Mouse (Mus musculus) gastrocnemius, postnatal 14 days (tissue): ENCODE measurements at regions not wholly inside any gene's neighbourhood (a gene's known extent, or its start where the extent isn't known, plus 50 kb on each side); places are given as distances from the start of the nearest gene placed in this dataset.

Experiments
- DNase-seq: peaks from one replicate; pipeline ENCODE4 v3.0.0; 2021; ENCODE audit warnings: mixed read lengths
- intact Hi-C: fragments of 180-260 bp; cut with DNase I; formaldehyde crosslinking; loops from one replicate; pipeline ENCODE4 v1.15.1; 2025; ENCODE audit warnings: low total_unique reads

DNA sequence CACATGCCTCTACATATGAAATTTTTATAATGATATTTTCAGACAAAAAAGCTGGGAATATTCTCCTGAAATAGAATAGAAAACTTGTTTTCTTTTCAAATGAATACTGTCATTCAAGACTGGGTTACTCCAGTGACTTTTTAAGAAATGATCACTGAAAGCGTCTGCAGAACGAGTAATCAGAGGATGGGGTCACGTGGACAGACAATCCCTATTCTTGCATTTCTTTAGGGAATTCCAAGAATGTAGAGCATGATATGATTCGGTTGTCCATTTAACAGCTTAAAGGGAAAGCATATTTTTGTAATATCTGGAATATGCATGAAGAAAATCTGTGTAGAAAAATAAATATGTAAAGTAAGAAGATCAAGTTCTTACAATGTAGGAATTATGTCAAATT, 65.6 kb downstream of the 4933402N22Rik start:
- no peak for DNase-seq
- intact Hi-C loops: no loop called here

DNA sequence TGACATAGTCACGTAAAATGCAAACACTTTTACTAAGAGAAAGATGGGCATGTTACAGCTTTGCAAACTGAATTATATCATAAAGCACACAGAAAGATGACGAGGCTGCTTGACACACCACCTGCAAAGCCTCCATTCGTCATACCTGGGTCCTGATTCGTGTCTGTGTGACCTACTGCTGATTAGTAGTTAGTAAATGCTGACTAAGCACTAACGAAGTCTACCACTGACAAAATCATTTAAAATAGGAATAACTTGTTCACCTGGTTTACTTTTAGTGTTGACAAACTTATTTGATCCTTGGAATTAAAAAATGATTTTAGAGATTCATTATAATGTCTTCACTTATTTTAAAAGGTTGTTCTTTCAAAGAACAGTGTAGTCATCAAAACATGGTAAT, 71.3 kb downstream of the 4933402N22Rik start:
- DNase-seq: no peak
- intact Hi-C loops: no loop called here

DNA sequence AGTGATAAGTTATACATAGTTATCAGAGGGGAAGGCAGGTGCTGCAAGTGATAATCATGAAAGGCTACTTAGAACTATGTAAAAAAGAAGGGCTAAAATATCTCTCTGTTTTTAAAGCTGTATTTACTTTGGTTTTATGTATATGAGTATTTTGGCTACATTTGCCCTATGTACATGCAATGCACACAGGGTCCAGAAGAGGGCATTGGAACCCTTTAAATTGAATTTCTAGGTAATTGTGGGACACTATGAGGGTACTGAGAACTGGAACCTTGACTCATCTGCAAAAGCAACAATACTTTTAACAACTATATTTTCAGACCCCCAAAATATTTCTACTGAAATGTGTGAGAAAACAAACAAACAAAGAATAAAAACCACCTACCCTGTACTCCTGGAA, 82.9 kb downstream of the 4933402N22Rik start:
- no peak for DNase-seq
- intact Hi-C loops: no loop called here

DNA sequence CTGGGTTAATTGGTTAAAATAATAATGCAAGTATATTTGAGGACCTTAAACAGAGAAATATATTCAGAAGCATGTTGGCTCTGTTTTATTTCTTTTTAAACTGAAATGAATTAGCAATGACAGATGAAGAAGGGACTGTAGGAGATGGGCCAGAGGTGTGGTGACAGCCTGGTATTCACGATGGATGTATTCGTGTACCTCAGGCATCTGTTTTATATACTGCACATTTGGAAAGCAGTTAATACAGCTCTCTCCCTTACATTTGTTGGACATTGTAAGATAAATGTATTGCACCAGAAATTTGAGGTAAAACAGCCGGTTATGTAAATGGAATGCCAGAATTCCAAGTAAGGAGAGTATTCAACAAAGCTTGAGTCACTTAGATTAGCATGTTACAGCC, 88.6 kb downstream of the 4933402N22Rik start:
- intact Hi-C loops: no loop called here
- no peak for DNase-seq

DNA sequence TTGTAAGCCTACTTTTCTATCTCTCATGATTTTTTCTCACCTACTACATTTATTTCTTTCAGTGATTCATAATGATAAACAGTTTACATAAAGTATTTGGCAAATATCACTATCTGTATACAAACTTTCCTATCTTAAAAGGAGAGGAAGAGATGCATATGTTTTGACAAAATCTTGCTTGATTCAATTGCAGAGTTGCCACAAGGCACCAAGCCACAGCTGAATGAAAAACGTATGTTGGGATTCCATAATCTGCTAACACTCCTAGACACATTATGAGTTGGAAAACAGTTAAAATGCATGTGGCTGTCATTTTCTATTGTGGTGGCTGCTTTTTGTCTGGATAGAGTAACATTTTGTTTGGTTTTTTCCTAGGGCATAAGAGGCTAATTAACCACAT, 98.5 kb downstream of the 4933402N22Rik start:
- no peak for DNase-seq
- intact Hi-C loops: no loop called here

DNA sequence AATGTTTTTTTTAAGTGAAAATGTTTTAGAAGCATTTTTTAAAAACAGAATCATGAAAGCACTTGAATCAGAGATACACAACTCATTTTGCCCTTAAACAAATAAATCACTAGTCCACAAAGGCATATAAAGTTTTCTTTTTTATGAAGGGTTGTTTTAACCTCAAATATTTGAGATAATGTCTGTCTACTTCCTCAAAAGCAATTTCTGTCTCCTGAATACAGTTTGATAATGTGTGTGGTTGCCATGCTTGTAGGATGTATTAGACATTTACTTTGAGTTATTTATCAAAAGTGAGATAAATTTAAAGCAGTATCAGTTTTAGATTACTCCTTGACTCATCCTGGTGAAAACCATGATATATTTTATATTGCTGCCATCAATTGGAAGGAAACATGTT, 102.6 kb downstream of the 4933402N22Rik start:
- no peak for DNase-seq
- intact Hi-C loops: no loop called here

DNA sequence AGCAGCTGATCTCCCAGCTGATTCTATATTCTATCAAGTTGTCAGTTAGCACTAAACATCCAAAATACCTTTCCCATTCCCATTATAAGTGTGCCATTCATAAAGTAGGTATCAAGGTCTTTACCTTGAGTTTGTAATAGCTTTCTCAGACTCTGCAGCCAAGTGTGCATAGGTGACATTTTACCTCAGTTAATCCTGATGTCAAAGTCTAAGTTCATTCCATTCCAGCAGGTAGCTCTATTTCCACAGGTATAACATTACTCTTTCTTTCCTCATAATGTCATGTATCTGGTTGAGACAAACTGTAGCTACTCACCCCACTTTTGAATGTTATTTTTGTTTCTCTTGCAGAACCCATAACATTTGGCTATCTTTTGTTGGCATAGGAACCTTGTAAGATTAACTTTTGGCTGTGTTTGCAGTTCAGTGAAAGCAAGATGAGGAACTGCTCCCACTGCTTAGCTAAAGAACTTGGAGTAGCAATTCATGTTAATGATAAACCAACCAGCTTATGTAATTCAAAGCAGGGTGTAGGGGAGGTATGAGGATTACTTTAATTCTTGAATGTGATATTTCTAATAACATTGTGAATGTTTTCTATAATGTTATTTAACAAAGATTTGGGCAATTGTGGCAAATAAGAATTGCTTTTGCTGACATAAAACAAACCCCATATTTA, 107.0 kb downstream of the 4933402N22Rik start:
- intact Hi-C loops: no loop called here

DNA sequence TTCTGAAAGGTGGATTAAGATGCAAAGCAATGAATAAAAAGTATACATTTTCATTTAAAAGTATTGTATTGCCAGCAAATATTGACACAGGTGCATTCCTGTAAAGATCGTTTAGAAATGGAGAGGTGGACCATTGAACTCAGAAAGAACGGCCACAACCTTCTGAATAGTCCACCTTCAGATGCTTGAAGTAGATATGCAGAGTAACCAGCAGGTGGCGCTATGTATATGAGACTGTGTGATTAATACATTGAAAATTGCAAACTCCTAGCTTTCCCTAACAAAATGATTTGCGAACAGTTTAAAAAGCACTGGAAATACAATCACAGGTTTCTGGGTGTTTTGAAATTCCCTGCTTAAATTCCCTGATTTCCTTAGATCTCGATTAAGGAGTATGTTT, 112.2 kb downstream of the 4933402N22Rik start:
- DNase-seq: peak; percentile 27
- intact Hi-C loops: loop anchor here (10.0 kb wide), 1 partner anchor 505 kb away; no protein-coding TSS in a partner anchor

More for the DNA sequence above, 107.0 kb downstream of the 4933402N22Rik start:
- DNase-seq: no peak

DNA sequence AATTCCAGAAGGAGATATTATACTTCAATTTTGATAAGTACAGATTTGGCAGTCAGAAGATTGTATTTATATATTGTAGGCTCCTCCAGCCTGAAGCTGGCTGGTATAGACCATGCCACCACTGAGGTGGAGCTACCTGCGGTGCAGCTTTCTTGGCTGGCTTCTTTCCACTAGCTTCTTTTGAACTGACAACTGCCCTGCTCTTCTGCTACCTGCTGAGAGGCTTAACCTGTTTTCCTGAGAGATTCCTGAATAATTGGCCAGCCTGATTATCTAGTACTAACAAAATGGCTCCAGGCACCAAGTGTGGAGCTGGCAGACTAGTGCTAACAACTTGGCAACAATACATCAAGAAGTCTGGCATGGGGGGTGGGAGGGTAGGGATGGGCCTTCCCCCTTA, 132.0 kb downstream of the 4933402N22Rik start:
- no peak for DNase-seq
- intact Hi-C loops: no loop called here

DNA sequence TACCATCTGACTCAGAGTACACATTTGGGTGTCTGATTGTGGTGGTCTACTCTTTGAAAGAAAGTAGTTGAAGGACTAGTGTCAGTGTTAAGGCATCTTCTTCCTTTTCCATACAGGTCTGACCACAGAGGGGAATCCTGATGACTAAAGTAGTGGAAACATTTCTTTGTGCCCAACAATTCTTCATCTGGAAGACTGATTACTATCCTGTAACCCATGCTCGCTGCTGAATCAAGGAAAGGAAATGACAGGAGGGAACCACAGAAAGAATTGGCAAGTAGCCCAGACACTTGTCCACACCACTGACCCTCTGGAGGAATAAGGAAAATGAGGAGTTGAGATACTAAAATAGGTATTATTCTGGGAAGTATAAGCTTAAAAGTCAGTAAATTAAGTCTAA, 162.3 kb downstream of the 4933402N22Rik start:
- DNase-seq: no peak
- intact Hi-C loops: no loop called here

DNA sequence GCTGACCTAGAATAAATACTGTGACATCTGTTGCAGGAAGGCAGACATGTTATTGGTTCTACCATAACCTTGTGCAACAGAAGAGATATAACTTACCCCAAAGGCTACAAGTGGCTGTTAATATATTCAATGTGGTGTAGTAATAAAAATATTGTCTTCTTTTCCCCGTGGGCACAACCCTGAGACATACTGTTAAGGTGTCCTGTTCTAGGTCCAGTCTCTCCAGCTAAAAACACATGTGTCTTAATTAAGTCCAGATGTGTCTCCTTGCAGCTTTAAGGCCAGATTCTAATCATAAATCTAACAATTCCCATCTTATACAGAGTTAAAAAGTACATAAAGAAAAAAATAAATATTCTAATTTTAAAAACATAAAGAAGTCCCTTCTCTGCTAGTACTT, 175.8 kb downstream of the 4933402N22Rik start:
- DNase-seq: no peak
- intact Hi-C loops: no loop called here

DNA sequence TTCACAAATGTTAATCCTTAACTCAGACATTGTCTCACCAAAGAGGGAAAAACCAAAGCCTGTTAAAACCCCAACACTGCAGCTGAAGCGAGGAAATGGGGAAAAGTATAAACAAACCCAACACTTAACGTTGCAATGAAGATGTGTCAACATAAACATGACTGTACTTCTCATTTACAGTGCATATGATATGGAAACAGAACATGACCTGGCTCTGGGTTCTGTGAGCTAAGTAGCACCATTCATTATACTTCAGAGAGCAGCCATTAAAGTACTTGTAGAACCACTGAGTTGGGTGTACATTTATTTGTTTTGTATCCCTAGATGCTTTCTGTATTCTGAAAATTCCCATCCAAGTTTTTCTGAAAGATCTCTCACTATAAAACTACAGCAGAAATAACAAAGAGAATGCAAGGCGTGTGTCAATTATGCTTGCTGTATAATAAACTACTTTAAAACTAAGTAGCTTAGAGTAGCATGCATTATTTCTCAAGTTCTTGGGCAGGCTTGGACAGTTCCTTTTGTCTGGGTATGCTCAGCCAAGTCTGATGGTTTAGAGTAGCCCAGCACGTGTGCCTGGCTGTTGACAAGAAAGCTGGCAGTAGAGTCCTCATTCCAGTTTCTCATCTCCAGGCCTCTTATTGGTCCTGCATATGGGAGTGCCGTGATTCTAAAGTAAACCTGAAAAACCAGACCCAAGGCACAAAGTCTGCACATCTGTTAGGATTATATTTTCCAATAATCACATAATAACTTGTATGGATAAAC, 198.9 kb downstream of the 4933402N22Rik start:
- no peak for DNase-seq
- intact Hi-C loops: no loop called here

DNA sequence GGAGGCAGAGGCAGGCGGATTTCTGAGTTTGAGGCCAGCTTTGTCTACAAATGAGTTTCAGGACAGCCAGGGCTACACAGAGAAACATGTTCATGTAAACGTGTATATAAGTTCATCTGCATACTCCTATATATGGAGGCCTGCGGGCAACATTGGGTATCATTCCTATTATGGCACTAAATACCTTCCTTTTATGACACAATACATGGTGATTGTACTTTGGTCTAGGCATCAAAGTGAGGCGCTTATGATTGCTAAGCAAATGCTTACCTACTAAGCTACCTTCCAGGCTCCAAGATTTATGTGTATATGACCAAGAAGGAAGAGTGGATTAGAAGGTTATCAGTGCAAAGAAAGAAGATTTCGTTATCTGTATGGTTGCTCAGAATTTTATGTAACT, 207.1 kb downstream of the 4933402N22Rik start:
- DNase-seq: no peak
- intact Hi-C loops: no loop called here

DNA sequence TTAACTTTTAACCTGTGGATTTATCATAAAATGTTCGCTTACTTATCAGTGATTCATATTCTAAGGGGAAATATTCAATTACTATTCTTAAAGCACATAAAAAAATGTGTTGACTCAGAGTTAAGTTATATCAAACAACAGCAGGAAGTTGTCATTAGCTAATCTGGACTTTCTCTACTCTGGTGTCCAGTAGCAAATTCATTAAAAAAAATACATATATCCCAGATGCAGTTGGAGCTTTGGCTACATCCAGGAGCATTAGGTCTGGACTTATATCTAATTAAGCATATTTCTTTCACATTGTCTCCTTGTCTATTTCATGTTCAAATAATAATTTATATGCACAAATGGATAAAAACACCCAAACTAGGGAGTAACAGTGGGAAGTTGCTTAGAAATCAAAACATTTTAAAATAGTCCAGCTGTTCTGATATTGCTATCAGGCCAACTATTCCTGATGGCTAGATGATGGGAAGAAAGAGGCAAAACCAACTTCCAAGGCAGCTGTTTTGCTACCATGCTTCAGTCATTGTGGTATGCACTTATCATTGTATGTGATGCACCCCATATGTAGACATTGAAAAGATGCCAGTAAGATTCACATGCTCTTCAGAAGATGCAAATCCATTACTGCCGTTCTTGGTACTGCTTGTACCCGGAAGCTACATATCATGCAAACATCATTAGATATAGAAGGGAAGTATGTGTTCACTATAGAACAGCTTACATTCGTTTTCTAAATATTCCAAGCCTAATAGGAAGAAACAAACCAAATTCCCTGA, 209.8 kb downstream of the 4933402N22Rik start:
- intact Hi-C loops: no loop called here
- DNase-seq: no peak

DNA sequence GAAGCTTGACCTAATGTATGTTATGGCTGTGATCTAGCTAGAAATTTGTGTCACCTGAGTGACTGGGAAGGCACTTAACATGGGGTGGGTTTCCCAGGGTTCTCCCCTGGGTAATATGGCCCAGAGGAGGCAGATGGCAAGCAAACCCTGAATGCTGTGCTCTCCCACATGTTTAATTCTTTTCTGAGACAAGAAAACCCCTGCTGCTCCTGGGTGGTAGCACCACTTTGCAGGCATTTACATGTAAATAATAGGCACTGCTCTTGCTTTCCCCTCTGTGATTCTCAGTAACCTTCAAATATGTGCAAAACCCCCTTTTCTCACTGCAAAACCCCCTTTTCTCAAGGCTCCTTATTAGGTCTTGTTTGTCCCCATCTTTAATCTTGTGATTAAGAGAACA, 221.1 kb downstream of the 4933402N22Rik start:
- intact Hi-C loops: no loop called here
- DNase-seq: no peak

DNA sequence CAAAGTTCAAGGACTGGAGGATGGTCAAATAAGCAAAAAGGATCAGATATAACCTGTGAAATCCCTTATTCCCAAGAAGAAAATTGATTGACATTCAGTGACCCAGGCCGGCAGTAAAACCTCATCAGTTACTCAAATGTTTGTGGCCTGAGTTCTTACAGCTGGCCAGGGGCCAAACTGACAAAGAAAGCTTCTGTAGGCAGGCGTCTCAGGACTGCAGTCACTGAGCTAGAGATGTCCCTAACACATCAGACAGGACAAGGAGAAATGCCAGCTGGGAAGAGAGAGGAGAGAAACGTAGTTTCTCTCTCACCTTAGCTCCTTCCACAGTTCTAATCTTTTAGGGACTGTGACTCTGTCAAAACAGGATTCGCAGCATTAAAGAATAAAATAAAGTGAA, 229.9 kb upstream of the Sema3d start:
- no peak for DNase-seq
- intact Hi-C loops: no loop called here

DNA sequence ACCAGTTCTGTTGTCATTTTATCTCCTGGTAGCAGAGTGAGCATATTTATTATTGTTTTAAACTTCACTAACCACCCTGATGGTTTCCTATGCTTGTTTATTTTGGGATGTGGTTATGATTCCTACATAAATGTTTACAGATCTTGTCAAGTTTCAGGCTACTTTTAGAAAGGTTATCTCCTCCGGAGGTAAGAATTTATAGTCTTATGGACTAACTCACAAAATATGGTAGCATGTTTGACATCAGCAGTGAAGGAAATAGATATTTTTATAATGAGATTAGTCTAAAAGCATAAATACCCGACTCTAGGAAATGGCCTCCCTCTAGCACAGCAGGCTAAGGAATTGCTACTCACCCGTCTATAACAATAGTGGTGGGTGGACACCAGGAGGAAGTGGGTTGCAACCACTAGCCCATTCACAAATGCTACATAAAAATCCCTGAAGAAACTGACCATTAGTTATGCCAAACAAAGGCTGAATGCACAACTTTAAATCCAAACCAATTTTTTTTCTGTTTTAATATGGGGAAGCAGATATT, 228.6 kb upstream of the Sema3d start:
- no peak for DNase-seq
- intact Hi-C loops: no loop called here

DNA sequence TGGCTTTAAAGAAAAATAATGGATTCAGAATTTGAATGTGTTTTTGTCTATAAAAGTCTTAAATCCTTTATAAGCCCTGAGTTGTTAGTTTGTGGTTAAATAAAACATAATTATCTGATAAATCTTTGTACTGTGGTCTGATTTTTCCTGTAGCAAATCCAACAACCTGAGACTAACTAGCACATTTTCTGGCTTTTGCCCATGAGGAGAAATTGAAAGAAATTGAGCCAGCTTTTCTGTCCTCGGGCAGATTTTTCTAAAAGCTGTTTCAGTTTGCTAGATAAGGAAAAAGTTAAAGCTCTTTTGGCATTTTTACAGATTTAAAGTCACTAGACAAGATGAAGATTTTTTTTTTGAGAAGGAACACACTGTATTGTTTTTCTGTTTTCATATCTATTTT, 191.5 kb upstream of the Sema3d start:
- DNase-seq: no peak
- intact Hi-C loops: no loop called here

DNA sequence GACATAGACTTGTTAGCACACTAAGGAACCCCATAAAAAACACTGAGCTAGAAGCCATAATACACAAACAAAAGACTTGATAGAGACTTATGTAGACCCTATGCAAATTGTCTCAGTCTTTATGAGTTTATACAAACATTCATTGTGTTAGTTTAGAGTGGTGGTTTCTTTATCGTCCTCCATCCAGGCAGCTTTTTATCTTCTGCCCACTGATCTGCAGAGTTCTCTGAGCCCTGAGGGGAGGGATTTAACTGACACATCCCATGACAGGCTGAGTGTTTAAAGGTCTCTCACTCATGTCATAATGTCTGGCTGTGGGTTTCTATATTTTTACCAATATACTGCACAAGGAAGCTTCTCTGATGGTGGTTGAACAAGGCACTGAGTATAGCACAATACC, 175.7 kb upstream of the Sema3d start:
- intact Hi-C loops: no loop called here
- no peak for DNase-seq

DNA sequence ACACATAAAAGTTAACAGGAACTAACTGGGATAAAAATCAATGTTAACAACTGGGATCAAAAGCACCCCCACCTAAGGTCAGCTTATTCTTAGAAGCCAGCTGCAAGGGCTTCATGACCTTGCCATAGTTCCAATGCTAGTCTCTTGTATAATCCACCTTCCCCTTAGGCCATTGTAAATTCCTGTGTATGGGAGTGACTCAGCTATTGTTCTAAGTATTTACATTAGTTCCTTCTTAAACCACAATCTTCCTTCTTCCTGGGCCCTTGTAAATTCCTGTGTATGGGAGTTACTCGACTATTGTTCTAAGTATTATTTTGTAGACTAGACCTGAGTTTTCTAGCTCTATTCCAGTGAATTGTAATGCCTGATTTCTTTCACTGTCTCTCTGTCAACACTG, 173.6 kb upstream of the Sema3d start:
- intact Hi-C loops: no loop called here
- DNase-seq: no peak
